Mouse (Mus musculus) liver, embryonic 14.5 days (tissue): ENCODE data around the gene Fgfr2. TPM values are rescaled to one million over a fixed set of nuclear protein-coding genes. Genes with fewer than 3 reads are reported as not detected.

Experiments used
- ATAC-seq: fragments of 200-750 bp; cut with Nextera tagmentation; 2 replicates; pipeline ENCODE4 v1.8.0; 2017; ENCODE audit warnings: moderate number of reproducible peaks, mild to moderate bottlenecking, moderate library complexity; ENCODE audit not compliant: insufficient read depth
- DNase-seq, 3 experiments: peaks; one replicate each; pipeline ENCODE4 v3.0.0-alpha.2; 2012 to 2013; ENCODE audit warnings: low read depth in 3 of 3, low spot score in 3 of 3
- H3K27ac ChIP-seq: fragments of 300-500 bp; sonication (generic); 2 replicates; pipeline ENCODE4 v1.5.1; 2014; ENCODE audit warnings: moderate library complexity, mild to moderate bottlenecking, control low read depth, inconsistent platforms
- H3K27me3 ChIP-seq: fragments of 300-500 bp; sonication (generic); 2 replicates; pipeline ENCODE4 v1.6.1; 2014; ENCODE audit warnings: mild to moderate bottlenecking, low read length, moderate library complexity; ENCODE audit not compliant: control insufficient read depth, insufficient read depth
- H3K36me3 ChIP-seq: fragments of 300-500 bp; sonication (generic); replicated peaks from 2 replicates; pipeline ENCODE4 v1.6.1; 2014; ENCODE audit warnings: low read depth; ENCODE audit not compliant: control insufficient read depth, insufficient read depth
- H3K4me1 ChIP-seq, 2 experiments: fragments of 200-500 bp in 1 of 2; fragments of 300-500 bp in 1 of 2; sonication (generic) in 1 of 2; replicated peaks; 2 replicates each; pipeline ENCODE4 v1.6.1; 2012 to 2014; ENCODE audit warnings: antibody characterized with exemption in 1 of 2, inconsistent platforms in 1 of 2, low read length in 1 of 2; ENCODE audit not compliant: control insufficient read depth in 2 of 2, insufficient read depth in 2 of 2
- H3K4me2 ChIP-seq: fragments of 300-500 bp; sonication (generic); 2 replicates; pipeline ENCODE4 v1.6.1; 2014; ENCODE audit warnings: low read depth, mild to moderate bottlenecking, control low read depth, moderate library complexity
- H3K4me3 ChIP-seq, 2 experiments: fragments of 200-500 bp in 1 of 2; fragments of 300-500 bp in 1 of 2; sonication (generic) in 1 of 2; 2 replicates each; pipeline ENCODE4 v1.5.1; 2012 to 2014; ENCODE audit warnings: low read depth in 2 of 2, low read length in 2 of 2, mild to moderate bottlenecking in 2 of 2, control low read depth in 1 of 2, inconsistent platforms in 1 of 2, moderate library complexity in 1 of 2; ENCODE audit not compliant: insufficient read depth in 1 of 2
- H3K9ac ChIP-seq: fragments of 300-500 bp; sonication (generic); replicated peaks from 2 replicates; pipeline ENCODE4 v1.6.1; 2014; ENCODE audit warnings: mild to moderate bottlenecking, control low read depth, moderate library complexity
- H3K9me3 ChIP-seq: fragments of 300-500 bp; sonication (generic); 2 replicates; pipeline ENCODE4 v1.6.1; 2016; ENCODE audit warnings: low read length, mixed read lengths; ENCODE audit not compliant: control insufficient read depth
- CTCF ChIP-seq: IDR thresholded peaks from 2 replicates; pipeline ENCODE4 v1.5.1; 2016; ENCODE audit warnings: antibody characterized with exemption, low read depth, control low read depth
- EP300 ChIP-seq: IDR thresholded peaks from 2 replicates; pipeline ENCODE4 v1.6.1; 2016; ENCODE audit warnings: antibody characterized with exemption, low read depth
- WGBS: fragments of 180-500 bp; shearing (Covaris S2); extraction: QIAGEN DNeasy Blood & Tissue Kit; methylation state at CpG from one replicate; pipeline ENCODE4 v1.1.7; 2014; ENCODE audit not compliant: insufficient replicate concordance; 5-methylcytosine and 5-hydroxymethylcytosine counted together
- polyA plus RNA-seq, 2 experiments: library from polyadenylated mRNA; depleted of rRNA in 1 of 2; stranded (reverse) in 1 of 2; unstranded in 1 of 2; fragments of >200 nt; fragmentation: Nextera tagmentation in 1 of 2; extraction: Ambion mirVana in 1 of 2; gene quantifications; 2 replicates each; pipeline versions ENCODE4 v1.2.1 to v1.2.3; 2012 to 2014

Gene Fgfr2
- polyA plus RNA-seq, 2 experiments, result 7.9 to 8.8 TPM

GRCm38 (mm10) chr7:130237244-130237643 lies 2885.9 kb downstream of the Fgfr2 start:
- Histone ChIP-seq H3K27ac (no peak overlapping the region), H3K9me3 (no peaks in the 10 kb centered on the region), H3K27me3 (no peaks in the 10 kb centered on the region), H3K36me3 (no peaks in the 10 kb centered on the region), H3K4me2 (no peak overlapping the region), H3K4me3 (no peak overlapping the region), H3K4me1 (no peaks in the 10 kb centered on the region), H3K9ac (no peak overlapping the region)
- no peak for ATAC-seq
- WGBS, result 60% methylated on average over 5 of the region's 5 CpGs
- no peak for DNase-seq
- TF ChIP-seq CTCF (no peak), EP300 (no peak)

- Histone ChIP-seq H3K9me3 (no peaks in the 10 kb centered on the region), H3K27ac (no peak overlapping the region), H3K4me3 (no peak overlapping the region), H3K36me3 (no peaks in the 10 kb centered on the region), H3K9ac (no peak overlapping the region), H3K27me3 (no peaks in the 10 kb centered on the region), H3K4me1 (no peaks in the 10 kb centered on the region), H3K4me2 (no peak overlapping the region)
- TF ChIP-seq CTCF (no peak), EP300 (no peak)
- no peak for ATAC-seq
- WGBS, result 72% methylated on average over 7 of the region's 7 CpGs
- DNase-seq, result no peak
Observed at GRCm38 (mm10) chr7:130233777-130234176, 2889.4 kb downstream of the Fgfr2 start.

GRCm38 (mm10) chr7:130230034-130230433 lies 2893.1 kb downstream of the Fgfr2 start:
- WGBS, result 56% methylated on average over 4 of the region's 4 CpGs
- Histone ChIP-seq H3K27me3 (no peaks in the 10 kb centered on the region), H3K4me3 (no peak overlapping the region), H3K9me3 (no peaks in the 10 kb centered on the region), H3K9ac (no peak overlapping the region), H3K4me2 (no peak overlapping the region), H3K27ac (no peak overlapping the region), H3K36me3 (no peaks in the 10 kb centered on the region), H3K4me1 (0 out of 4 replicates have a peak, but pooled peaks cover 0 to 2% of the 10 kb centered on the region in 2 experiments)
- ATAC-seq, result no peak
- TF ChIP-seq EP300, result no peak
- no peak for TF ChIP-seq CTCF
- DNase-seq, result no peak

GRCm38 (mm10) chr7:130225227-130225626 lies 2897.9 kb downstream of the Fgfr2 start:
- ATAC-seq, result peak; percentile 70; the same call in 1 of the 2 replicates

GRCm38 (mm10) chr7:130222633-130223354 lies 2900.4 kb downstream of the Fgfr2 start:
- no peak overlapping the region for H3K27ac ChIP-seq
- no peak overlapping the region for H3K9ac ChIP-seq
- H3K36me3 ChIP-seq, result no peaks in the 10 kb centered on the region
- peak in 1 of 3 experiments; percentile 4 for DNase-seq
- no peaks in the 10 kb centered on the region for H3K27me3 ChIP-seq
- peaks cover 0 to 21% of the 10 kb centered on the region in 2 experiments; a peak in 3 of 4 replicates for H3K4me1 ChIP-seq
- no peak overlapping the region for H3K4me3 ChIP-seq
- H3K4me2 ChIP-seq, result no peak overlapping the region
- peak; percentile 57 for ATAC-seq
- WGBS, result 53% methylated on average over 8 of the region's 8 CpGs
- H3K9me3 ChIP-seq, result no peaks in the 10 kb centered on the region
- TF ChIP-seq EP300 (no peak), CTCF (no peak)

More at GRCm38 (mm10) chr7:130225227-130225626, 2897.9 kb downstream of the Fgfr2 start:
- Histone ChIP-seq H3K27ac (no peak overlapping the region), H3K27me3 (no peaks in the 10 kb centered on the region), H3K9ac (no peak overlapping the region), H3K4me2 (no peak overlapping the region), H3K4me1 (peaks cover 0 to 17% of the 10 kb centered on the region in 2 experiments; a peak in 3 of 4 replicates), H3K4me3 (no peak overlapping the region), H3K36me3 (no peaks in the 10 kb centered on the region), H3K9me3 (no peaks in the 10 kb centered on the region)
- WGBS, result 69% methylated on average over 3 of the region's 3 CpGs
- TF ChIP-seq CTCF (no peak), EP300 (no peak)
- peak in 1 of 3 experiments; percentile 10 for DNase-seq
